Mouse (Mus musculus) midbrain, embryonic 14.5 days (tissue): ENCODE data around the gene Lmnb2. TPM values are rescaled to one million over a fixed set of nuclear protein-coding genes. Genes with fewer than 3 reads are reported as not detected.

Experiments used
- ATAC-seq: fragments of 200-750 bp; cut with Nextera tagmentation; 2 replicates; pipeline ENCODE4 v1.8.0; 2017; ENCODE audit warnings: moderate number of reproducible peaks, moderate library complexity; ENCODE audit not compliant: low FRiP score, low TSS enrichment
- DNase-seq: peaks from one replicate; pipeline ENCODE4 v3.0.0-alpha.2; 2015
- H3K27ac ChIP-seq: fragments of 300-500 bp; sonication (generic); replicated peaks from 2 replicates; pipeline ENCODE4 v1.5.1; 2014; ENCODE audit warnings: mild to moderate bottlenecking, low read depth, low read length, moderate library complexity
- H3K27me3 ChIP-seq: fragments of 300-500 bp; sonication (generic); 2 replicates; pipeline ENCODE4 v1.6.1; 2014; ENCODE audit warnings: low read length, control low read depth, mixed read lengths; ENCODE audit not compliant: control insufficient read depth, insufficient read depth
- H3K36me3 ChIP-seq: fragments of 300-500 bp; sonication (generic); 2 replicates; pipeline ENCODE4 v1.6.1; 2014; ENCODE audit warnings: low read length, control low read depth; ENCODE audit not compliant: control insufficient read depth, insufficient read depth
- H3K4me1 ChIP-seq: fragments of 300-500 bp; sonication (generic); 2 replicates; pipeline ENCODE4 v1.6.1; 2014; ENCODE audit warnings: mild to moderate bottlenecking, antibody characterized with exemption, low read length, control low read depth; ENCODE audit not compliant: control insufficient read depth, insufficient read depth
- H3K4me2 ChIP-seq: fragments of 300-500 bp; sonication (generic); 2 replicates; pipeline ENCODE4 v1.6.1; 2014; ENCODE audit warnings: mild to moderate bottlenecking, low read length, moderate library complexity
- H3K4me3 ChIP-seq: fragments of 300-500 bp; sonication (generic); replicated peaks from 2 replicates; pipeline ENCODE4 v1.5.1; 2014; ENCODE audit warnings: low read depth, low read length
- H3K9ac ChIP-seq: fragments of 300-500 bp; sonication (generic); replicated peaks from 2 replicates; pipeline ENCODE4 v1.6.1; 2014; ENCODE audit warnings: mild to moderate bottlenecking, low read length, moderate library complexity
- H3K9me3 ChIP-seq: fragments of 300-500 bp; sonication (generic); 2 replicates; pipeline ENCODE4 v1.6.1; 2016; ENCODE audit warnings: low read length, control low read depth, mixed read lengths; ENCODE audit not compliant: control insufficient read depth
- WGBS: fragments of 180-500 bp; shearing (Covaris S2); extraction: QIAGEN DNeasy Blood & Tissue Kit; methylation state at CpG from one replicate; pipeline ENCODE4 v1.1.7; 2014; 5-methylcytosine and 5-hydroxymethylcytosine counted together
- polyA plus RNA-seq: library from polyadenylated mRNA; unstranded; fragments of >200 nt; fragmentation: Nextera tagmentation; extraction: Ambion mirVana; gene quantifications from 2 replicates; pipeline ENCODE4 v1.2.1, GENCODE M21; 2014

Gene Lmnb2
- polyA plus RNA-seq, 1 experiment from 2014 or later: 13.9 TPM

GRCm38 (mm10) chr10:80870993-80871392 is 47.1 kb downstream of the Lmnb2 start:
- Histone ChIP-seq H3K9ac (no peak overlapping the region), H3K4me3 (no peak overlapping the region), H3K36me3 (peaks cover 26% of the 10 kb centered on the region), H3K4me1 (no peaks in the 10 kb centered on the region), H3K9me3 (no peaks in the 10 kb centered on the region), H3K4me2 (no peak overlapping the region), H3K27me3 (no peaks in the 10 kb centered on the region), H3K27ac (no peak overlapping the region)
- 74% methylated on average over 4 of the region's 6 CpGs for WGBS
- ATAC-seq (no peak), DNase-seq (no peak)

GRCm38 (mm10) chr10:80864446-80864845 is 53.6 kb downstream of the Lmnb2 start:
- whole genome bisulfite sequencing: 87% methylated on average over 16 of the region's 16 CpGs
- no peak for DNase-seq

GRCm38 (mm10) chr10:80862305-80862704 is 55.7 kb downstream of the Lmnb2 start:
- 95% methylated on average over 5 of the region's 5 CpGs for WGBS
- DNase-seq: no peak

More at GRCm38 (mm10) chr10:80864446-80864845, 53.6 kb downstream of the Lmnb2 start:
- Histone ChIP-seq H3K9me3 (no peaks in the 10 kb centered on the region), H3K4me3 (no peak overlapping the region), H3K27ac (no peak overlapping the region), H3K27me3 (no peaks in the 10 kb centered on the region), H3K4me1 (no peaks in the 10 kb centered on the region), H3K4me2 (no peak overlapping the region), H3K9ac (no peak overlapping the region), H3K36me3 (peaks cover 69% of the 10 kb centered on the region)
- ATAC-seq: no peak

GRCm38 (mm10) chr10:80858350-80858935 is 59.6 kb downstream of the Lmnb2 start:
- Histone ChIP-seq H3K4me2 (no peak overlapping the region), H3K27me3 (no peaks in the 10 kb centered on the region), H3K36me3 (peaks cover 22% of the 10 kb centered on the region), H3K9me3 (no peaks in the 10 kb centered on the region), H3K9ac (no peak overlapping the region), H3K4me1 (peaks cover 26% of the 10 kb centered on the region), H3K4me3 (no peak overlapping the region), H3K27ac (no peak overlapping the region)
- WGBS: 87% methylated on average over 7 of the region's 7 CpGs
- ATAC-seq (no peak), DNase-seq (no peak)

More at GRCm38 (mm10) chr10:80862305-80862704, 55.7 kb downstream of the Lmnb2 start:
- Histone ChIP-seq H3K4me3 (no peak overlapping the region), H3K4me1 (peaks cover 2% of the 10 kb centered on the region; the same call in 1 of the 2 replicates), H3K27ac (no peak overlapping the region), H3K36me3 (peaks cover 55% of the 10 kb centered on the region), H3K4me2 (no peak overlapping the region), H3K27me3 (no peaks in the 10 kb centered on the region), H3K9ac (no peak overlapping the region), H3K9me3 (no peaks in the 10 kb centered on the region)
- ATAC-seq: no peak

GRCm38 (mm10) chr10:80857848-80858247 is 60.2 kb downstream of the Lmnb2 start:
- no peaks in the 10 kb centered on the region for H3K9me3 ChIP-seq
- DNase-seq (no peak), ATAC-seq (no peak)
- 55% methylated on average over 3 of the region's 3 CpGs for WGBS
- no peak overlapping the region for H3K27ac ChIP-seq
- no peak overlapping the region for H3K4me2 ChIP-seq
- peaks cover 26% of the 10 kb centered on the region for H3K4me1 ChIP-seq
- no peaks in the 10 kb centered on the region for H3K27me3 ChIP-seq
- H3K4me3 ChIP-seq: no peak overlapping the region
- peaks cover 22% of the 10 kb centered on the region for H3K36me3 ChIP-seq
- H3K9ac ChIP-seq: no peak overlapping the region

- Histone ChIP-seq H3K36me3 (peaks cover 19% of the 10 kb centered on the region), H3K9ac (no peak overlapping the region; the same call in 1 of the 2 replicates), H3K9me3 (no peaks in the 10 kb centered on the region), H3K4me3 (no peak overlapping the region), H3K4me1 (peaks cover 26% of the 10 kb centered on the region), H3K4me2 (no peak overlapping the region), H3K27ac (no peak overlapping the region), H3K27me3 (no peaks in the 10 kb centered on the region)
- ATAC-seq (no peak), DNase-seq (peak; percentile 11)
- WGBS: 37% methylated on average over 8 of the region's 8 CpGs
These were observed 60.7 kb downstream of the Lmnb2 start for GRCm38 (mm10) chr10:80857386-80857785.

- Histone ChIP-seq H3K27ac (no peak overlapping the region), H3K36me3 (peaks cover 19% of the 10 kb centered on the region), H3K9ac (no peak overlapping the region; the same call in 1 of the 2 replicates), H3K4me3 (no peak overlapping the region), H3K27me3 (no peaks in the 10 kb centered on the region), H3K4me2 (peak overlapping the region; percentile 99; the same call in 1 of the 2 replicates), H3K9me3 (no peaks in the 10 kb centered on the region), H3K4me1 (peaks cover 26% of the 10 kb centered on the region)
- WGBS: 85% methylated on average over 5 of the region's 5 CpGs
- ATAC-seq (no peak), DNase-seq (no peak)
These were observed 61.1 kb downstream of the Lmnb2 start for GRCm38 (mm10) chr10:80856908-80857307.

GRCm38 (mm10) chr10:80856267-80856666 is 61.8 kb downstream of the Lmnb2 start:
- H3K9ac ChIP-seq: peak overlapping the region; percentile 86; the same call in 1 of the 2 replicates
- peak overlapping the region; percentile 97; the same call in 1 of the 2 replicates for H3K4me3 ChIP-seq
- H3K27me3 ChIP-seq: no peaks in the 10 kb centered on the region
- peak overlapping the region; percentile 99 for H3K4me2 ChIP-seq
- no peak overlapping the region for H3K27ac ChIP-seq
- ATAC-seq (no peak), DNase-seq (no peak)
- peaks cover 19% of the 10 kb centered on the region for H3K36me3 ChIP-seq
- peaks cover 26% of the 10 kb centered on the region for H3K4me1 ChIP-seq
- 66% methylated on average over 3 of the region's 3 CpGs for WGBS
- no peaks in the 10 kb centered on the region for H3K9me3 ChIP-seq

- Histone ChIP-seq H3K4me1 (peaks cover 26% of the 10 kb centered on the region), H3K4me2 (peak overlapping the region; percentile 99), H3K27me3 (no peaks in the 10 kb centered on the region), H3K9me3 (no peaks in the 10 kb centered on the region), H3K27ac (no peak overlapping the region), H3K36me3 (peaks cover 21% of the 10 kb centered on the region), H3K4me3 (peak overlapping the region; percentile 97), H3K9ac (peak overlapping the region; percentile 86)
- DNase-seq: no peak
- 26% methylated on average over 11 of the region's 11 CpGs for WGBS
- no peak for ATAC-seq
These were observed 62.3 kb downstream of the Lmnb2 start for GRCm38 (mm10) chr10:80855749-80856073.
